Mouse (Mus musculus) hematopoietic stem cell, adult 5-6 weeks (primary cell): ENCODE data around the gene Tas2r136. TPM values are rescaled to one million over a fixed set of nuclear protein-coding genes. Genes with fewer than 3 reads are reported as not detected.

Experiments
- ATAC-seq, 2 experiments: fragments of 125-278 bp in 1 of 2; replicated peaks in 1 of 2; 2 replicates each; pipeline ENCODE4 v1.8.0; 2016 to 2017; ENCODE audit warnings: inconsistent platforms in 2 of 2, mild to moderate bottlenecking in 2 of 2, moderate number of reproducible peaks in 2 of 2, low read depth in 1 of 2, moderate TSS enrichment in 1 of 2; ENCODE audit not compliant: low FRiP score in 2 of 2, poor library complexity in 2 of 2, severe bottlenecking in 2 of 2, insufficient read depth in 1 of 2, low TSS enrichment in 1 of 2
- total RNA-seq: library from RNA; stranded (forward); fragments of 172-1452, 232-1000 nt; gene quantifications from 2 replicates; pipeline ENCODE4 v1.2.3, GENCODE M21; 2017

Tas2r136 gene
- not detected in 2 replicates for total RNA-seq

- ATAC-seq = no peak
Observed at GRCm38 (mm10) chr6:132778062-132778461, at the start of gene Tas2r136. TSS of gene Tas2r136 (minus strand) at chr6:132778162.

DNA sequence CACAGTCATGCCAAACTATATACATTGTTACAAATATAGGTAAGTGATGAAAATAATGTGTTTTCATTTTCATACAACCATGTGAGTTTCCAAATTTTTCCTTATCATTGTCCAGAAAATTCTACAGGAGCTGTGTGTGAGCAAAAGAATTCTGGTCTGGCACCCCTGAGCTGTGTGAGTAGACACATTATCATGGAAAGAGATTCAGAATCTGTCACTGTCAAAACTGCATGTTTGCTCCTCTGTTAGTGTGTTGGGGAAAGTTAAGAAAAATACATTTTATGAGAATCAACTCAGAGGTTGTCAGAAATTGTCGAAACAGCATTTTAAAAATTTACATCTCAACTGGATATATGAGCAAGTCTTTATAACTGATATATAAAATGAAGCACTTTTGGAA lies 24.6 kb upstream of the Tas2r136 start, which contains the start of gene Tas2r117:
TSS of gene Tas2r117 (plus strand) at position 301 of the 400 bp plus-strand sequence.
- ATAC-seq = no peak

- no peak for ATAC-seq
Observed at GRCm38 (mm10) chr6:132795393-132795792, 17.4 kb upstream of the Tas2r136 start.

DNA sequence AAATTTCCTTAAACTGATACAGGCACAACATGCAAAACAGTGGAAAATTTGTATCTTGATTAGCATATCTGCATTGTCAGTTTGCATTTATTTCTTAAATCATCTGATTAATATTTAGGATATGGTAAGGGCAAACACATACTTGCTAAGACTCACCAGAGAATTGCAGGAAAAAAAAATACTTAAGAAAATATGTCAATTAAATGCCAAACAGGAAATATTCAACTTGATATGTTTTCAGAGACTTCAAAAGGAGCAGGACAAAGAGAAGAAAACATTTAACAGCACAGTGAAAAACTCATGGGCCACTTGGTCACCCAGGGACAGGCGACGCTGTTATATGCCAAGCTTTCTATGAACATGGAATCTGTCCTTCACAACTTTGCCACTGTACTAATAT lies 16.1 kb downstream of the Tas2r136 start, which contains the start of gene Tas2r102:
TSS of gene Tas2r102 (plus strand) at position 301 of the 400 bp plus-strand sequence.
- ATAC-seq = no peak

DNA sequence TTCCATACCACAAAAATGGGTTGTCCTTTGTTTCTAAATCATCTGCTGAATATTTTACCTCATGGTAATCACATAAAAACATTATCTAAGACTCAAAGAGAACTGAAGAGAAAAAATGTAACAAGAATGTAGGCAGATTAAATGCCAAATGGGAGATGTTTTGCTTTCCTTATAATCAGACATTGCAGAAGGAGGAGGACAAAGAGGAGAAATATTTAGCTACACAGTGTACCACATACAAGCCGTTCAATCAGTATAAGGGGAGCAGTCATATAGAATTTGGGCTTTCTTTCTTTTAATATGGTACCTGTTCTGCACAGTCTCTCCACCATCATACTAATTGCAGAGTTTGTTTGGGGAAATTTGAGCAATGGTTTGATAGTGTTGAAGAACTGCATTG lies 23.5 kb downstream of the Tas2r136 start, which contains the start of gene Tas2r124:
TSS of gene Tas2r124 (plus strand) at position 301 of the 400 bp plus-strand sequence.
- ATAC-seq = no peak

DNA sequence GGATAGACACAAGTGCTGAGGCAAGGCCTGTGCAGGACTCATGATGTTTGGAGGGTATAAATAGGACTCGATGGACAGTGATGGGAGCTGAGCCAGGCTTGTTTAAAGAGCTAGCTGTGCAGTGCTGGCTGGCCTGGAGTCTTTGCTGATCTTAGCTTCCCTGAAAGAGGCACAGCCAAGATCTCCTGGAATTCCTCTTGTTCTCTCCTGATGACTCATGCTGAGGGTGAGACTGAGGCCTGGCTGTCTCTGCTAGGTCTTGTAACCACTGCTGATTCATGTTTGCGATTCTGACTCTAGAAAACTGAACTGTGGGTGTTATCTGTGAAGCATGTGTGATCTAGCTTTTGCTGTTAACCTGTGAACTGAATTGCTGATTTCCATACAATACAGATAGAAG lies 27.8 kb downstream of the Tas2r136 start:
- ATAC-seq = no peak

DNA sequence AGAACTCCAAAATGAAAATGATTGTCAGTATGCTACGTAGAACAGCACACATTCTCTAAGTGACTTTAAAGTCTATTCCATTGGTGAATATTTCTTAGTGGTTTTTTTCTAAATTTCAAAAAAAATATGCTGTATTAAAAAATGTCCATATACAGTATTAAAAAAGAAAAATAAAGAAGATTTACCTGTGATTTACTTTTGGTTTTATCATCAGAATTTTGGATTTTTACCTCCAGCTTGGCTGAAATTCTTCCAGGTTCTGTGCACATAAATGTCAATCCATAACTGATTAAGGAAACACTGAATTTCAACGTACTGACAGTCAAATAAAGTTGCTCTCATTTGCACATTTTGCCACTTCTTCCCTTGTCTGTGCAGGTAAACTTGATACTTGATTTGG lies 40.0 kb downstream of the Tas2r136 start, which contains the start of gene Tas2r115:
TSS of gene Tas2r115 (minus strand) at position 101 of the 400 bp plus-strand sequence.
- no peak for ATAC-seq

Other genes with a start within 250 kb of the Tas2r136 start
- not detected in 2 replicates for gene Prh1, start 208.4 kb downstream of the Tas2r136 start, total RNA-seq
- not detected in 2 replicates for gene Prp2, start 182.2 kb downstream of the Tas2r136 start, total RNA-seq
- not detected in 2 replicates for gene A630073D07Rik, start 126.6 kb downstream of the Tas2r136 start, total RNA-seq
- not detected in 2 replicates for gene Tas2r120, start 121.2 kb downstream of the Tas2r136 start, total RNA-seq
- not detected in 2 replicates for gene Tas2r121, start 77.2 kb downstream of the Tas2r136 start, total RNA-seq
- not detected in 2 replicates for gene Tas2r122, start 66.2 kb downstream of the Tas2r136 start, total RNA-seq
- not detected in 2 replicates for gene Tas2r115, start 40.1 kb downstream of the Tas2r136 start, total RNA-seq
- gene Tas2r124, start 23.4 kb downstream of the Tas2r136 start, total RNA-seq = not detected in 2 replicates
- not detected in 2 replicates for gene Tas2r102, start 16.0 kb downstream of the Tas2r136 start, total RNA-seq
- gene Tas2r117, start 24.7 kb upstream of the Tas2r136 start, total RNA-seq = not detected in 2 replicates
- not detected in 2 replicates for gene Tas2r123, start 69.0 kb upstream of the Tas2r136 start, total RNA-seq
- not detected in 2 replicates for gene Tas2r116, start 77.3 kb upstream of the Tas2r136 start, total RNA-seq
- gene Tas2r110, start 89.8 kb upstream of the Tas2r136 start, total RNA-seq = not detected in 2 replicates
- gene Tas2r113, start 114.8 kb upstream of the Tas2r136 start, total RNA-seq = not detected in 2 replicates
- gene Tas2r125, start 131.5 kb upstream of the Tas2r136 start, total RNA-seq = not detected in 2 replicates
- gene Tas2r129, start 172.9 kb upstream of the Tas2r136 start, total RNA-seq = not detected in 2 replicates
- not detected in 2 replicates for gene Tas2r131, start 179.8 kb upstream of the Tas2r136 start, total RNA-seq
- gene Tas2r109, start 202.8 kb upstream of the Tas2r136 start, total RNA-seq = not detected in 2 replicates